Mouse (Mus musculus): ENCODE measurements at regions not wholly inside any gene's neighbourhood (a gene's known extent, or its start where the extent isn't known, plus 50 kb on each side); places are given as distances from the start of the nearest gene placed in this dataset.

DNA sequence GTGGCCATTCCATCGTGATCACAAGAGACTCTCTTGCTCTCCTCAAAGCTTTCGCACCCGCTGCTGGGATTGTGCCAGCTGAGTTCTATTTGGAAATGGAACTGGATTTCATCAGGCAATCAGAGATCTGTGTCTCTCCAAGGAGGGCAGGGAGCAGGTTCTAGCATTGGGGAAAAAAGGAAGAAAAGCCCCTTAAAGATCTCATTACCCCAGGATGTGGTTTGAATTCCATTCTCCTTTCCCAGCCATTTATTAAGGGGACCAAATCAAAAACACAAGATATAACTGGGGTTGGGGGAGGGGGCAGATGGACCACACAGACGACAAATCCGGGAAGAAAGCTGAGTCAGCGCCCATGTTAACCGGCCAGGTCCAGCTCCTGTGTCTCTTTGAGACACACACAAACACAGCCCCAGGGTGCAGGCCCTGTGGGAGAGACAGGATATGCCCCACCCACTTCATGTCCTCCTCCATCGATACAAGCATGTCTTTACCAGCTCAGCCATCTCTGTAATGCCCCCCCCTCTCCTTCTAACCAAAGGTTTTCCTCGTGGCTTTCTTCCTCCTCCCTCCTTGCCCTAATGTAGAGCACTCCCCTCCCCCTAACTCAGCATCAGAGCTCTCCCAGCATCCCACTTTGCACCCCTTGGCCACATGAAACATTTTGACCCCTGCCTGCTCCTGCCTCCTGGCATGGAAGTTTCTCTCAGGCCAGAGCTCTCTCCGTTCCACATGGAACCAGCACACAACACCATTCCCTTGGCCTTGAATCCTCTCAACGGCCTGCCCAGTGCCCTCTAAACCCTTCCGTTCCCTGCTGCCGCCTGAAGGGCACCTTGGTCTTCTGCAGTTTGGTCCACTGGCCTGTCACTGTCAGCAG is 54.0 kb upstream of the Thy1 start:
- H3K79me2 ChIP-seq (ENCODE audit: control insufficient read depth, insufficient read depth): no peaks in the 10 kb centered on the region
- TF ChIP-seq FOSL1 (IDR thresholded peaks at IDR 0.05; ENCODE audit: insufficient read depth, low read length, poor library complexity, severe bottlenecking) (no peak), CTCF (IDR thresholded peaks at IDR 0.05; ENCODE audit: control insufficient read depth, insufficient read depth, insufficient read length) (no peak), MAX (IDR thresholded peaks at IDR 0.05) (no peak), MYOG (IDR thresholded peaks at IDR 0.05; ENCODE audit: control insufficient read depth, extremely low read depth, insufficient read length) (no peak), MYOD1 (IDR thresholded peaks at IDR 0.05; ENCODE audit: control insufficient read depth, insufficient read length, low read depth) (no peak), CEBPB (IDR thresholded peaks at IDR 0.05; ENCODE audit: low read depth) (no peak), USF1 (IDR thresholded peaks at IDR 0.05; ENCODE audit: low read depth) (no peak)
- H3K27me3 ChIP-seq (ENCODE audit: control insufficient read depth, insufficient read depth, insufficient read length): no peaks in the 10 kb centered on the region
- no peak overlapping the region for H3ac ChIP-seq (ENCODE audit: control insufficient read depth, insufficient read length, low read depth)
- no peaks in the 10 kb centered on the region for H3K36me3 ChIP-seq (ENCODE audit: control insufficient read depth, insufficient read depth)
- H3K79me3 ChIP-seq (ENCODE audit: low read depth): no peaks in the 10 kb centered on the region
- H3K4me3 ChIP-seq (ENCODE audit: insufficient read depth, poor library complexity, severe bottlenecking): no peak overlapping the region

DNA sequence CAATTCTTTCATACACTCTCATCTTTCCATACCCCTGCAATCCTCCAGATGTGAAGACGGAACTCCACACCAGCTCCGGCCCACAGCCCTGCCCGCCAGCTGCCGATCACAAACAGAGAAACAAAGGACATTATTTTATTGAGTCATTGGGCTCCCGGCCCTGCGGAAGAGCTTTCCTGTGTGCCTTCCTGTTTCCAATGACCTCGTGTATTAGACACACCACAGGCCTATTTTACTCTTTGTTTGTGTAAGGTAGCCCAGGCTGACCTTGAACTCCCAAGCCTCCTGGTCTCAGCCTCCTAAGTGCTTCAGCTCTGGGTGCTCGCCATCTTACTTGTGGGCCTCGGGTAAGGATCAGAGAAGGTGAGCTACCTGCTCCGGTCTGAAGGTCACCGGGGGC is 53.1 kb upstream of the Thy1 start:
- H3K4me3 ChIP-seq (ENCODE audit: insufficient read depth, poor library complexity, severe bottlenecking): no peak overlapping the region
- no peaks in the 10 kb centered on the region for H3K79me2 ChIP-seq (ENCODE audit: control insufficient read depth, insufficient read depth)
- no peaks in the 10 kb centered on the region for H3K27me3 ChIP-seq (ENCODE audit: control insufficient read depth, insufficient read depth, insufficient read length)
- no peaks in the 10 kb centered on the region for H3K36me3 ChIP-seq (ENCODE audit: control insufficient read depth, insufficient read depth)
- H3K79me3 ChIP-seq (ENCODE audit: low read depth): no peaks in the 10 kb centered on the region
- TF ChIP-seq MAX (IDR thresholded peaks at IDR 0.05): no peak
- H3ac ChIP-seq (ENCODE audit: control insufficient read depth, insufficient read length, low read depth): no peak overlapping the region

DNA sequence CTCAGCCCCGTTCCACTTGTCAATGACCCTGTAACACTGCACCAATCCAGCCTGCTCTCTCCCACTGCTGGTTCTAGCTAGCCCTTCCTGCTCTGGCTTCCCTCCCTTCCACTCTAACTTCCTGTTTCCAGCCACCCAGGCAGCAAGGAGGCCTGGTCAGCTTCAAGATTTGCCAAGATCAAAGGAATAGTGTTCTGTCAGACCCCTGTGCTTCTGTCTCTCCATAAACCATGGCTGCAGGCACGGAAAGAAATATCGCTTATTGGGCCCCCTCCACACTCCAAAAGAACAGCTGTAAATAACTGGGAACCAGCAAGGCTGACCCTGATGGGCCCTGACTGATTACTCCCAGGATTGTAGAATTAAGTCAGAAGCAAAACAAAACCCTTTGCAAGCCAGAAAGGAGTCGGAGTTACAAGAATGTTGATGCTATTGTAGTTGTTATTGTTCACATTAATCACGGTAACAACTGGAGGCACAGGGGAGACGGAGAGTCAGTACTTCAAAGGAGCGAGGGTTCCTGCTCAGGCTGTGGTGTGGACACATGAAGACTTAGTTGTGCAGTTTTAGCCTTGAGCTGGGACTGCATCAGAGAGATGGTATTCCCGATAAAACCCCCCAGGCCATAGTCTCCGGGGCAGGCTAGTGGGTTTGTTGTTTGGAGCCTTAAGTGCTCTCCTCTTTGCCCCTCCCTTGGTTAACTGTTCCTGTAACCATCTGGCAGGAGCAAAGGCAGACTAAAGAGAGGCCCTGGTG is 49.8 kb upstream of the Thy1 start:
- Histone ChIP-seq H3K4me3 (ENCODE audit: insufficient read depth, poor library complexity, severe bottlenecking) (no peak overlapping the region), H3K27me3 (ENCODE audit: control insufficient read depth, insufficient read depth, insufficient read length) (no peaks in the 10 kb centered on the region)

More for the DNA sequence above, 49.8 kb upstream of the Thy1 start:
- H3K79me2 ChIP-seq (ENCODE audit: control insufficient read depth, insufficient read depth): no peaks in the 10 kb centered on the region
- no peaks in the 10 kb centered on the region for H3K79me3 ChIP-seq (ENCODE audit: low read depth)
- H3K36me3 ChIP-seq (ENCODE audit: control insufficient read depth, insufficient read depth): no peaks in the 10 kb centered on the region
- no peak for TF ChIP-seq MYOG (IDR thresholded peaks at IDR 0.05; ENCODE audit: control insufficient read depth, extremely low read depth, insufficient read length)
- TF ChIP-seq USF1 (IDR thresholded peaks at IDR 0.05; ENCODE audit: low read depth): no peak
- TF ChIP-seq MYOD1 (IDR thresholded peaks at IDR 0.05; ENCODE audit: control insufficient read depth, insufficient read length, low read depth): no peak
- TF ChIP-seq MAX (IDR thresholded peaks at IDR 0.05): no peak
- TF ChIP-seq CTCF (IDR thresholded peaks at IDR 0.05; ENCODE audit: control insufficient read depth, insufficient read depth, insufficient read length): no peak
- TF ChIP-seq FOSL1 (IDR thresholded peaks at IDR 0.05; ENCODE audit: insufficient read depth, low read length, poor library complexity, severe bottlenecking): no peak
- TF ChIP-seq CEBPB (IDR thresholded peaks at IDR 0.05; ENCODE audit: low read depth): no peak
- no peak overlapping the region for H3ac ChIP-seq (ENCODE audit: control insufficient read depth, insufficient read length, low read depth)
